Mouse (Mus musculus) R1 (cell line): ENCODE measurements at regions not wholly inside any gene's neighbourhood (a gene's known extent, or its start where the extent isn't known, plus 50 kb on each side); places are given as distances from the start of the nearest gene placed in this dataset.
A peak's percentile ranks its signal among the peaks of the same experiment; 100 is the strongest.
"Not testable (repeated sequence)": the region's sequence is repeated elsewhere in the genome, so short reads cannot be mapped to it uniquely, and the experiment has no call there.

Experiments
- DNase-seq: peaks from one replicate; pipeline ENCODE4 v3.0.0-alpha.2; 2018; ENCODE audit warnings: low read depth, low spot score

DNA sequence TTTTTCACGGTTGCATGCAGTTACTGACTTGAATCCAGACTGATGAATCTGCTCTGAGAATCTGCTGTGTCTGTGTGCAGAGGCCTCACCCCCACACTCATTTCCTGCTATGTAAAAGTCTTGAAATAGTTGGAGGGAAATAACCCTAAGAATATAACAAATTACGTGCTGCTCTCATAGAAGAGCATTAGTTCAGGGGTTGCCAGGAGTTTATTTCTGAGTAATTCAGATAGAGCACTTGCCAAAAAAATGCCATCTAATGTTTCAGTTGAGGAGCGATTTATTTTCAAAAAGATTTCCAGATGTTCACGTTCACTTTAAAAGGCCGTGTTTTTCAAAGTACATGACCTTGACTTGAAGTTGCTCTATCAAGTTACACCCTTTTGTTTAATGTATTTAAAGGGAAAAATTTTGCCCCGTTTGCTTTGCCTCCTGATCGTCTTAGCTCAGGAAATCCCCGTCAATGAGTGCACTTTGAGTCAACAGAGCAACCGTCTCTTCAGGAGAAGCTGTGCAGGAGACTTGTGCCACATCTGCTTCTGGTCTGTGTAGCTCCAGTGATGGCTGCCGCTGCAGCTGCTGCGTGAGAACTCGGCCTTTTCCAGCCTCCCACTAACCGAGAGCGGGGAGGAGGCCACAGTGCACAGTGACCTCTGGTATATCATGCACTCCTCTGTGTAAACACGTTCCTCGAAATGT, 50.9 kb upstream of the Sec61g start:
- DNase-seq, result peak; percentile 48

DNA sequence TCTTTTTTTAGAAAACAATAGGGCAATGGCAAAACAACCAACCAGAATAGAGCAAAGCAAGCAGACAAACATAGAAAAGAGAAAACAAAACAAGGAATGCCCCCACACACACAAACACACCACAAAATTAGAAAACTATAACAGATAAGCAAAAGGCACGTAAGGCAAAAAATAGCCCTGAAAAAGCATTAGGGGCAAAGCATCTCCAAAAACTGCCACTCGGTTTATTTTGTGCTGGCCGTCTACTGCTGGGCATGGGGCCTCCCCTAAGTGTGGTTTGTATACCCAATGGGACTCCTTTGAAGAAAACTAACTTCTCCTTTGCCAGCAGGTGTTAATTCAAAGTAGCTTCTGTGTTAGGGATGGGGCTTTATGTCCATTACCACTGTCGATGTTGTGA, 53.4 kb upstream of the Sec61g start:
- no peak for DNase-seq

DNA sequence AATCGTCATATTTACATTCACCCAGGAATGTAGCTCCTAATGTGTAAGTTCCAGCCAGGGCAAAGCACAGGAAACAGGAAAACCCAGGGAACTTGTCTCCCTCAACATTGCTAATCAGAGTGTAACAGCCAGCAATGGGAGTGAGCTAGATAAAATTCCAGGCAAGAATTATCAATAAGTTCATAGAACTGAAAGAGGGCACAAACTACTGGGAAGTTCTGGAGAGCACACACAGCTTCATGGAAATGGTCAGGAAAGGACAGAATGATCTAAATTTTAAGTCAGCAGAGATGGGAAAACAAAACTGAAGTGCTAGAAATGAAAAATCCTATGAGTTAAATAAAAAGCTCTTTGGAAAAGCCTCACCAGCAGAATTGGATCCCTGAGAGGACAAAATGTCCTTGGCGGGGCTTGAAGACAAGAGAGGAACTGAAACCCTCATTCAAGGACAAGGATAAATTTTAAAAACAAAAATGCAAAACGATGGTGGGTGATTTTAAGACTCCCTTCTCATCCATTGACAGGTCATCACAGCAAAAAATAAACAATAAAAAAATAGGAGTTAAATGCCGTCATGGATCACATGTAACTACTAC, 80.9 kb upstream of the Sec61g start:
- no peak for DNase-seq

DNA sequence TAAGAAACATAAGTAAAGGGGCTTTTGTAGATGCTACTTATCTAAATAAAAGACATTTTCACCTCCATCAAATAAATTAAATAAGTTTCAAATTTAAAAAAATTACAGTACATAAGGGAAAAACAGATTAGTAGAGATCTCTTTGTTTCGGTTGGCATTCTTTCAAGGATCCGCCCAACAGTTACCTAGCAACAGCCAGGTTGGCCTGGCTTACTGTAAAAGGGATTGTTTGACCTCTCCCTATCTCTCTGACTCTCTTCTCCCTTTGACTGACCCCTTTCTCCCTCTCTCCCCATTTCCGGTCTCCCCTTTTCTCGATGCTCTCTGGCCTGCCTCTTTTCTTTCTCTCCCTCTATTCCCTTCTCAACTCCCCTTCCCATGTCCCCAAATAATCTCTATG, 82.3 kb upstream of the Sec61g start:
- peak; percentile 94 for DNase-seq

- DNase-seq, result peak; percentile 98
These were observed 83.2 kb upstream of the Sec61g start for GRCm38 (mm10) chr11:16591471-16591921.

DNA sequence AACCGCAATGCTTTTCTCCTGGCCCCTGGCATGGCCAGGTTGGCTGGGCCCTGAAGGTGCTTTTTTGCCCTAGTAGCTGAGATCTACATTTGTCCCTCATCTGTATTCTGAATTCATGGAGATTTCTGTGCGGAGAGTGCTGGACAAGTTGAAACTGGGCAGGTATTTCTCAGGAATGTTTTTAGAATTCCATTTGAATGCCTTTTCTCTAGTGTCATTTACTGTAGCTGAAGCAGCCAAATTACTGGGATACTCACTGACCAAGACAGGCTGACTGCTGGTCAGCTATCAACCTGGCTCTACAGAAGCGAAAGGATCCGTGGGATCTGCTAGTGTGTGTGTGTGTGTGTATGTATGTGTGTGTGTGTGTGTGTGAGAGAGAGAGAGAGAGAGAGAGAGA, 83.7 kb upstream of the Sec61g start:
- DNase-seq, result peak; percentile 59

- peak; percentile 59 for DNase-seq
These were observed 84.5 kb upstream of the Sec61g start for GRCm38 (mm10) chr11:16592766-16593165.

GRCm38 (mm10) chr11:16594832-16595231, 86.5 kb upstream of the Sec61g start:
- no peak for DNase-seq

GRCm38 (mm10) chr11:16597038-16597830, 89.0 kb upstream of the Sec61g start:
- DNase-seq, result no peak

DNA sequence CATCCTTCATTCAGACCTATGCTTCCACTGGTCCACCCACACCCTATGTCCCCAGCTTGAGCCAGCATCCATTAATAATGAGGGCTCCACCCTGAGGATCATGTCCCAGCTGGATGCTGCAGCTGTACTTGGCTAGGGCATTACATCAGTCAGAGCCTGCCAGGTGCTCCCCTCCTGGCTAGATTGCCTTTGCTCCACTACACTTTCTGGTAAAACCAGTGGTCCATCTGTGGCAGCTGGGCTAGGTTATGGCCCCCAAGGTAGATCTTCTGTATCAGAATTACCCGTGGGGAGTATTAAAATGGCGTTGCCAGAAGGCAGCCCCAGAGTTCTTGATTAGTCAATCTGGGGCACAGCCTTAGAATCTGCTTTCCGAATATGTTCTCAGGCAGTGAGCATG, 94.7 kb upstream of the Sec61g start:
- DNase-seq, result no peak

- DNase-seq, result no peak
These were observed 98.3 kb upstream of the Sec61g start for GRCm38 (mm10) chr11:16606435-16607214.

GRCm38 (mm10) chr11:16607900-16608422, 99.7 kb upstream of the Sec61g start:
- peak; percentile 97 for DNase-seq

- DNase-seq, result no peak
These were observed 103.5 kb upstream of the Sec61g start for GRCm38 (mm10) chr11:16611741-16612140.

DNA sequence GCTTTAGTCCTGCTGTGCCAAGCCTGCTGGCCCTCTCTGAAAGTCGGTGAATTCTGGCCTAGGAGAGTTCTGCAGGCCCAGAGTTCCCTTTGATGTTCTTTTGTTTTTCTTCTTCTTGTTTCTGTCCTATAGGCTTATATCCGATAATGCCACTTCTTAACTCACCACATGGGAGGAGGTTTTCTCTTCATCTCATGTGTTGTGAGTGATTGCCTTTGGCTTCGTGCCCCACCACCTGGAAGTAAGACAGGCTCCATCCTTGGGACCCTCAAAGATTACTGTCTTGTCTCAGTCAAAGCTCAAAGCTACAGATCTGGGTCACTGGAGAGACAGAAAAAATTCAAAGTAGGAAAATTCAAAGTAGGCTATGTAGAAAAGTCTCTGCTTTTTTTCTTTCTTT, 104.2 kb upstream of the Sec61g start:
- DNase-seq, result no peak

DNA sequence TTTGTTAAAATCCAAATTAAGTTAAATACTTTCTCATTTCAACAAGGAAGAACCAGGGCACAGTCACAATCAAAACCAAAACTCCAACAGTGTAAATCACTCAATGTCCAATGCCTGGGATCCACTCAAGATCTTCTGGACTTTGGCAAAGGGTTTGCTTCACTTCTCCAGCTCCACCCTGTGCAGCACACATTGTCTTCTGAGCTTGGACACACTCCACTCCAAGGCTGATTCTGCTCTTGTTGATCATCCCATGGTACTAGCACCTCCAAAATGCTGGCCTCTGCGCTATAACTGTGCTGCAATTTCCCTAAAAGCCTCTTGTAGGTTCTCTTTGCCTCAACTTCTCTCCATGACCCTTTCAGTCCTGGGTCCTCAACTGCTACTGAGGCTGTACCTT, 111.5 kb upstream of the Sec61g start:
- DNase-seq, result no peak

DNA sequence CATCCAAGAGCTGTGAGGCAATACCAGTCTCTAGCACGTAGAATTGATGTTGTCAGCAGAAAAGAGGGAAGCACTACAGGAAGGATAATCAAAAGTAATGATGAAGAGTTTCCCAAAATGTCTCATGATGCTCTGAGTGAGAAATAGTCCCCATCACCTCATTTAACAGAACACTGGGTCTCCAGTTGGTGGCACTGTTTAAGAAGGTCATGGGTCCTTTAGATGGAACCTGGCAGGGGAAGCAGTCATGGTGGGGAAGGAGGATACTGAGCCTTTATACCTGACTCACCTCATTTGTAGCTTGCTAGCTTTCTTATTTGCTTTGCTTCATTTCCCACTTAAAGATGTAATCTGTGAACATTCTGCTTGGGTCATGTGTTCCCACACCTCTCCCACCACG, 115.4 kb upstream of the Sec61g start:
- DNase-seq, result no peak

GRCm38 (mm10) chr11:16627294-16628085, 119.2 kb upstream of the Sec61g start:
- no peak for DNase-seq

- no peak for DNase-seq
These were observed 121.3 kb upstream of the Sec61g start for GRCm38 (mm10) chr11:16629410-16630129.

DNA sequence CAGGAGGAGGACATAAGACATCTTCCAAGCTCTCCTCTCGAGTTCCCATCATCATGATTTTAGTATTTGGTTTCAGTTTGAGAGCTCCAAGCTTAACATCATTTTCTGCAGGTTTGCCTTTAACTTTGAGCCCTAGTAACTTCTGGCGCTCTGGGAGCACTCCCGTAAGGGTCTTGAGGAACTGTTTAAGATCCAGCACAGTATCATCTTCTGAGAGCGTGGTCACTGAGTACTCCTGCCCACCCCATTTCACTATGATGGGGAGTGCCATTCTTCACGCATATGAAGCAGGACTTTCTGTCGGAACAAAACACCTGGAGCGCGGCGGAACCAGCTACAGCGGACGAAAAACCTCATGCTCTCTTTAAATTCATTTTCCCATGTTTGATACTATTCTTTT, 116.2 kb upstream of the Egfr start:
- DNase-seq, result not testable (repeated sequence)

GRCm38 (mm10) chr11:16637679-16638078, 114.3 kb upstream of the Egfr start:
- no peak for DNase-seq
